Mouse (Mus musculus): ENCODE data around the gene Ltbp2.

The Ltbp2 gene

GRCm38 (mm10) chr12:84834773-84835172 is 41.6 kb downstream of the Ltbp2 start:
- DNase-seq, result no peak

GRCm38 (mm10) chr12:84831648-84832047 is 44.7 kb downstream of the Ltbp2 start:
- no peak for DNase-seq

GRCm38 (mm10) chr12:84831141-84831540 is 45.2 kb downstream of the Ltbp2 start:
- no peak for DNase-seq

- no peak for DNase-seq
These were observed 45.9 kb downstream of the Ltbp2 start for GRCm38 (mm10) chr12:84830438-84830837.

- no peak for DNase-seq
These were observed 46.4 kb downstream of the Ltbp2 start for GRCm38 (mm10) chr12:84829913-84830312.

GRCm38 (mm10) chr12:84829109-84829724 is 47.1 kb downstream of the Ltbp2 start:
- DNase-seq, result no peak

GRCm38 (mm10) chr12:84827384-84827933 is 48.9 kb downstream of the Ltbp2 start:
- no peak for DNase-seq

GRCm38 (mm10) chr12:84824203-84824602 is 52.1 kb downstream of the Ltbp2 start:
- DNase-seq, result no peak

GRCm38 (mm10) chr12:84823601-84824000 is 52.7 kb downstream of the Ltbp2 start:
- no peak for DNase-seq

GRCm38 (mm10) chr12:84819236-84820168 is 56.8 kb downstream of the Ltbp2 start:
- no peak for DNase-seq

GRCm38 (mm10) chr12:84818496-84818895 is 57.8 kb downstream of the Ltbp2 start:
- no peak for DNase-seq

GRCm38 (mm10) chr12:84814663-84815325 is 61.5 kb downstream of the Ltbp2 start:
- DNase-seq, result peak; percentile 35

GRCm38 (mm10) chr12:84813773-84814172 is 62.6 kb downstream of the Ltbp2 start:
- DNase-seq, result no peak

GRCm38 (mm10) chr12:84812004-84812403 is 64.3 kb downstream of the Ltbp2 start:
- DNase-seq, result peak; percentile 40

- no peak for DNase-seq
These were observed 64.8 kb downstream of the Ltbp2 start for GRCm38 (mm10) chr12:84811510-84811909.

GRCm38 (mm10) chr12:84810810-84811209 is 65.5 kb downstream of the Ltbp2 start:
- DNase-seq, result no peak

GRCm38 (mm10) chr12:84809033-84809432 is 67.3 kb downstream of the Ltbp2 start:
- no peak for DNase-seq

- DNase-seq, result no peak
These were observed 69.0 kb downstream of the Ltbp2 start for GRCm38 (mm10) chr12:84807351-84807750.

- DNase-seq, result no peak
These were observed 69.6 kb downstream of the Ltbp2 start for GRCm38 (mm10) chr12:84806726-84807125.

GRCm38 (mm10) chr12:84806010-84806409 is 70.3 kb downstream of the Ltbp2 start:
- DNase-seq, result no peak

- peak; percentile 87 for DNase-seq
These were observed 71.0 kb downstream of the Ltbp2 start for GRCm38 (mm10) chr12:84805228-84805842.

GRCm38 (mm10) chr12:84802625-84803024 is 73.7 kb downstream of the Ltbp2 start:
- no peak for DNase-seq
